Mouse (Mus musculus): ENCODE measurements around the gene Crat. TPM values are rescaled to one million over a fixed set of nuclear protein-coding genes. Genes with fewer than 3 reads are reported as not detected.

Gene Crat
- polyA plus RNA-seq (2015; fragmentation: Nextera tagmentation; extraction: Ambion mirVana) = 23.6 and 26.0 TPM in 2 replicates

DNA sequence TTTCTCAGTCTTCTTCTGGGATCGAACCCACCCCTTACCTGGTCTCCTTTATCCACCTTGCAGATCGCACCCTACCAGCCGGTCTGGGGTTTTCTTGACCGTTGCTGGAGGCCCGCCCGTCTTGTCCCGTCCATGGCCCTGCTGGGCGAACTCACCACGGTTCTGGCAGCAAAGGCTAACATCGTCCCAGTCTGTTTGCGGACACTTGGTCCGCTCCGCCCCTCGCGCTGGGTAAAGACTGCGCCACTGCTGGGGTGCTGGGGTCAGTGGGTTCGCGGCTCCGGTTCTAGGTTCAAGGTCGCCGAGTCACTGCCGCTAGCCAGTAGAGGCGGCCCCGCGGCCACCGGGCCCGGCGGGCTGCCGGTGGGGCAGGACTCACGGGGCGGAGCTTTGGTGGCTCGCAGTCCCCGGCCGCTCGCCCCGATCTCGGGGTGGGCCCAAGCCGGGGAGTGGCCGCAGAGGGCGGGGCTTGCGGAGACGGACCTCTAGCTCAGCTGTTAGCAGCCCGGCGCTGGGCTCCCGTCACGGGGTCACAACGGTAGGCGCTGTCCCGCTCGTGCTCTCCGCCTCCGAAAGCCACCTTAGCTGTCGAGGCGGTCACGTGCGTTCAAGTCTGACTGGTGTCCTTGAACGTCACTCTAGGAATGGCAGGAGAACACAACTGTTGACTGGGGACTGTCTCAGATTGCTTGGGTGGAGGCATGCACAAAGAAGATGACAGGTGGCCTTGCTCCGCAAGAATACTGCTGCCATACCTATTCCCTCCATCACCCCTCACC is at the start of gene Crat:
TSS of gene Crat (minus strand) at position 657 of the 779 bp plus-strand sequence.
- Histone ChIP-seq H3K27me3 (ENCODE audit: control insufficient read depth, insufficient read depth, low read depth, low read length) (no peaks in the 10 kb centered on the region), H3K4me3 (ENCODE audit: low read depth, low read length) (peak within 1 kb of the TSS; percentile 94), H3K9me3 (replicated peaks; ENCODE audit: control insufficient read depth, low read length, poor library complexity, severe bottlenecking) (no peaks in the 10 kb centered on the region), H3K36me3 (ENCODE audit: control insufficient read depth, insufficient read depth, low read length) (peaks cover 4% of the 10 kb centered on the region; the same call in 1 of the 2 replicates), H3K27ac (ENCODE audit: low read length) (peak within 1 kb of the TSS; percentile 99), H3K4me2 (ENCODE audit: low read length) (peak within 1 kb of the TSS; percentile 73), H3K4me1 (ENCODE audit: control insufficient read depth, insufficient read depth, low read length) (peaks cover 36% of the 10 kb centered on the region), H3K9ac (ENCODE audit: low read depth, low read length) (peak within 1 kb of the TSS; percentile 97)
- peak; percentile 84 for ATAC-seq
- WGBS = under 1% methylated on average over 57 of the region's 58 CpGs

GRCm38 (mm10) chr2:30464411-30464810 is 48.8 kb upstream of the Crat start:
- no peaks in the 10 kb centered on the region for H3K27me3 ChIP-seq (ENCODE audit: control insufficient read depth, insufficient read depth, low read depth, low read length)
- no peak for ATAC-seq
- H3K4me2 ChIP-seq (ENCODE audit: low read length) = peak overlapping the region; percentile 44
- 75% methylated on average over 5 of the region's 5 CpGs for WGBS
- no peaks in the 10 kb centered on the region for H3K9me3 ChIP-seq (replicated peaks; ENCODE audit: control insufficient read depth, low read length, poor library complexity, severe bottlenecking)
- H3K4me3 ChIP-seq (ENCODE audit: low read depth, low read length) = 0 out of 2 replicates have a peak overlapping the region, but pooled peaks have one; percentile 18
- H3K36me3 ChIP-seq (ENCODE audit: control insufficient read depth, insufficient read depth, low read length) = no peaks in the 10 kb centered on the region
- H3K4me1 ChIP-seq (ENCODE audit: control insufficient read depth, insufficient read depth, low read length) = peaks cover 17% of the 10 kb centered on the region
- H3K9ac ChIP-seq (ENCODE audit: low read depth, low read length) = no peak overlapping the region
- no peak overlapping the region for H3K27ac ChIP-seq (ENCODE audit: low read length)

- Histone ChIP-seq H3K4me1 (ENCODE audit: control insufficient read depth, insufficient read depth, low read length) (peaks cover 13% of the 10 kb centered on the region), H3K27me3 (ENCODE audit: control insufficient read depth, insufficient read depth, low read depth, low read length) (no peaks in the 10 kb centered on the region), H3K27ac (ENCODE audit: low read length) (no peak overlapping the region), H3K4me2 (ENCODE audit: low read length) (peak overlapping the region; percentile 44), H3K36me3 (ENCODE audit: control insufficient read depth, insufficient read depth, low read length) (no peaks in the 10 kb centered on the region), H3K9me3 (replicated peaks; ENCODE audit: control insufficient read depth, low read length, poor library complexity, severe bottlenecking) (no peaks in the 10 kb centered on the region), H3K4me3 (ENCODE audit: low read depth, low read length) (peak overlapping the region; percentile 18; the same call in 1 of the 2 replicates), H3K9ac (ENCODE audit: low read depth, low read length) (peak overlapping the region; percentile 52; the same call in 1 of the 2 replicates)
- ATAC-seq = peak; percentile 82
- 4% methylated on average over 9 of the region's 9 CpGs for WGBS
Observed at GRCm38 (mm10) chr2:30463904-30464330, 48.3 kb upstream of the Crat start.

DNA sequence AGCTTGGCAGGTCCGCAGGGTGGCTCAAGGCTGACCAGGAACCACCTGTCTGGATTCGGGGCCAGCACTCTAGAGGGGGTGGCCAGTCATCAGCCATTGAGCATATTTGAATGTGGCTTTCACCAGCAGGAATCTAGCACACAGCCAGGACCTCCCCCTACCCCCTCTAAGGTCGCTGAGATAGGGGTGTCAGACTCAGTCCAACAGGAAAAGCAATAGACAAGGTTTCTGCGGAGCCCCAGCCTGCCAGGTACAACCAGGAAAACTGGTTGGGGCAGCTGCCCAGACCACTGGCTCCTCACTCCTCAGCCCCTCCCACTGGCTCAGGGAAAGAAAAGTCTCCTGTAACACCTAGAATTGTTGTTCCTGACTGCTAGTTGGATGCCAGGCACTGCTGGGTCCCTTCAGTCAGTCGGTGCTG is 47.7 kb upstream of the Crat start:
- H3K27me3 ChIP-seq (ENCODE audit: control insufficient read depth, insufficient read depth, low read depth, low read length) = no peaks in the 10 kb centered on the region
- peak overlapping the region; percentile 52; the same call in 1 of the 2 replicates for H3K9ac ChIP-seq (ENCODE audit: low read depth, low read length)
- ATAC-seq = peak; percentile 27; the same call in 1 of the 2 replicates
- no peaks in the 10 kb centered on the region for H3K9me3 ChIP-seq (replicated peaks; ENCODE audit: control insufficient read depth, low read length, poor library complexity, severe bottlenecking)
- H3K4me1 ChIP-seq (ENCODE audit: control insufficient read depth, insufficient read depth, low read length) = peaks cover 9% of the 10 kb centered on the region
- 43% methylated on average over 5 of the region's 5 CpGs for WGBS
- H3K36me3 ChIP-seq (ENCODE audit: control insufficient read depth, insufficient read depth, low read length) = no peaks in the 10 kb centered on the region
- H3K4me2 ChIP-seq (ENCODE audit: low read length) = peak overlapping the region; percentile 44
- no peak overlapping the region for H3K27ac ChIP-seq (ENCODE audit: low read length)
- no peak overlapping the region for H3K4me3 ChIP-seq (ENCODE audit: low read depth, low read length)

DNA sequence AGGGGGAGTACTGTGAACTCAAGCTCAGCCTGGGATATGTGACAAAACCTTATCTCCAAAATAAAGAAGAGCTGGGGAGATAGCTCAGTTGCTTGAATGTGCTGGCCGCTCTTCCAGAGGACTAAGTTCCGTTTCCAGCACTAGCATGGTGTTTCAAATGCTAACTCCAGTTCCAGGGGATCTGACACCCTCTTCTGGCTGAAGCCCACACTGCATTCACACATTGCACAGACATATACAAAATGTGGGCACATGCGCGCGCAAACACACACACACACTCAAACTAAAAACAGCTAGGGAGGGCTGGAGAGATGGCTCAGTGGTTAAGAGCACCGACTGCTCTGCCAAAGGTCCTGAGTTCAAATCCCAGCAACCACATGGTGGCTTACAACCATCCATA is 43.6 kb upstream of the Crat start:
- Histone ChIP-seq H3K4me1 (ENCODE audit: control insufficient read depth, insufficient read depth, low read length) (peaks cover 6% of the 10 kb centered on the region), H3K9ac (ENCODE audit: low read depth, low read length) (no peak overlapping the region), H3K36me3 (ENCODE audit: control insufficient read depth, insufficient read depth, low read length) (no peaks in the 10 kb centered on the region), H3K27me3 (ENCODE audit: control insufficient read depth, insufficient read depth, low read depth, low read length) (no peaks in the 10 kb centered on the region), H3K4me3 (ENCODE audit: low read depth, low read length) (no peak overlapping the region), H3K9me3 (replicated peaks; ENCODE audit: control insufficient read depth, low read length, poor library complexity, severe bottlenecking) (no peaks in the 10 kb centered on the region), H3K27ac (ENCODE audit: low read length) (no peak overlapping the region), H3K4me2 (ENCODE audit: low read length) (no peak overlapping the region)
- no peak for ATAC-seq
- 94% methylated on average over 6 of the region's 6 CpGs for WGBS

DNA sequence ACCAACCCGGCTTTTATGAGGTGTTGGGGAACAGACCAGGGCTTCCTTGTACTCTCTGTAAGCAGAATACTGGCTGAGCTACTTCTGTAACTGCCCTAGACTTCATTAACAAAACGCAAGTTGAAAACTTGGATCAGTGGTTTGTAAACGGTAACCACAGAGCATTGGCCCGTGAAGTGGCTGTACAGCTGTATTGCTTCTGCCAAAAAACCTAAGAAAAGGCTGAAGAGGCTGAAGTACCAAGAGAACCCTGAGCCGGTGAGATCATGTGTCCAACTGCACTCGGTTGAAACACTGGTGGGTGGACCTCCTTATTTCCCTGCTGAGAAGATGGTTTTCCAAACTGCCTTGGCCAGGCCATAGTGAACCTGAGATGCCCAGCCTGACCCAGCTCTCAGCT is 42.7 kb upstream of the Crat start:
- ATAC-seq = no peak
- 86% methylated on average over 6 of the region's 6 CpGs for WGBS
- H3K9ac ChIP-seq (ENCODE audit: low read depth, low read length) = no peak overlapping the region
- H3K4me3 ChIP-seq (ENCODE audit: low read depth, low read length) = no peak overlapping the region
- H3K4me2 ChIP-seq (ENCODE audit: low read length) = no peak overlapping the region
- no peaks in the 10 kb centered on the region for H3K4me1 ChIP-seq (ENCODE audit: control insufficient read depth, insufficient read depth, low read length)
- no peaks in the 10 kb centered on the region for H3K36me3 ChIP-seq (ENCODE audit: control insufficient read depth, insufficient read depth, low read length)
- no peaks in the 10 kb centered on the region for H3K27me3 ChIP-seq (ENCODE audit: control insufficient read depth, insufficient read depth, low read depth, low read length)
- H3K9me3 ChIP-seq (replicated peaks; ENCODE audit: control insufficient read depth, low read length, poor library complexity, severe bottlenecking) = no peaks in the 10 kb centered on the region
- H3K27ac ChIP-seq (ENCODE audit: low read length) = no peak overlapping the region

DNA sequence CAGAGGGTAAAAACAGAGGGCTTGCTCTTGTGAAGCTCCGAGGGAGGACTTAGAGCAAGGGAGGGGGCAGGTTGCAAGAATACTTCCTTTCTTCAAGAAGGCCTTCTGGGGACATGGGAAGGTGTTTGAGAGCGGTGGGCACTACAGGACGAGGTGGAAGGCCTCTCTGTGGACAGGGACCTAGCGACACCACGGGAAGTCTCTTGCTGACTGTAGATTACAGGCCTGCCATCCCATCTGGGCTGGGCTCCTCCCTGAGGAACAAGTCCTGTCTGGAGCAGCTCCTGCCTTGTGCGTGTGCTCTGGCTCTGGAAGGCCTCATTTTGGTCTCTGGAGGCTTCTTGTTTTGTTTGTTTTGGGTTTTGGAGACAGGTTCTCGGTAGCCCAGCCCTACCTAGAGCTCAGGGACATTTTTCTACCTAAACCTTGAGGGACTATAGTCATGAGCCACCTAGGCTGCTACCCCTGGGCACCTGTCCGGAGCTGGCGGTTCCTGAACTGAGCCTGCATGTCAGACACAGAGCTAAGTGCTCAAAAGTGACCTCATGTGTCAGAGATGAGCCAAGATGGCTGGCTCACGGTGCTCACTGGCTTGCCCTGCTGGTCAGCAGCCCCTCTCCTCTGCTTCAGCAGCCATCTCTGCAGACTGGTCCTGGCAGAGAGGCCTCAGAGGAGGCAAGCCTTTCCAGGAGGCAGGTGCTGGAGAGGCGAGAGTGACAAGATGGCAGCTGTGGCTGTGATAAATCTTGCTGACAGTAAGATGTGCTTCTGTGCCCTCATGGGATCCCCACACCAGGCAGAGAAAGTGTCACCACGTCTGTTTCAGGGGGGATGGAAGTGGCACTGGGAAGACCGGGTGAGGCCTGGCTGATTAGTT is 40.7 kb upstream of the Crat start:
- H3K4me2 ChIP-seq (ENCODE audit: low read length) = no peak overlapping the region
- H3K27me3 ChIP-seq (ENCODE audit: control insufficient read depth, insufficient read depth, low read depth, low read length) = no peaks in the 10 kb centered on the region
- no peaks in the 10 kb centered on the region for H3K9me3 ChIP-seq (replicated peaks; ENCODE audit: control insufficient read depth, low read length, poor library complexity, severe bottlenecking)
- 0 out of 2 replicates have a peak, but pooled peaks have one; percentile 17 for ATAC-seq
- 81% methylated on average over 13 of the region's 13 CpGs for WGBS
- no peak overlapping the region for H3K27ac ChIP-seq (ENCODE audit: low read length)
- no peak overlapping the region for H3K9ac ChIP-seq (ENCODE audit: low read depth, low read length)
- no peak overlapping the region for H3K4me3 ChIP-seq (ENCODE audit: low read depth, low read length)
- no peaks in the 10 kb centered on the region for H3K4me1 ChIP-seq (ENCODE audit: control insufficient read depth, insufficient read depth, low read length)
- H3K36me3 ChIP-seq (ENCODE audit: control insufficient read depth, insufficient read depth, low read length) = no peaks in the 10 kb centered on the region

GRCm38 (mm10) chr2:30454587-30454986 is 39.0 kb upstream of the Crat start:
- H3K4me3 ChIP-seq (ENCODE audit: low read depth, low read length) = no peak overlapping the region
- no peak for ATAC-seq
- no peak overlapping the region for H3K4me2 ChIP-seq (ENCODE audit: low read length)
- no peaks in the 10 kb centered on the region for H3K4me1 ChIP-seq (ENCODE audit: control insufficient read depth, insufficient read depth, low read length)
- H3K9ac ChIP-seq (ENCODE audit: low read depth, low read length) = no peak overlapping the region
- no peaks in the 10 kb centered on the region for H3K27me3 ChIP-seq (ENCODE audit: control insufficient read depth, insufficient read depth, low read depth, low read length)
- no peaks in the 10 kb centered on the region for H3K9me3 ChIP-seq (replicated peaks; ENCODE audit: control insufficient read depth, low read length, poor library complexity, severe bottlenecking)
- peaks cover 2% of the 10 kb centered on the region; the same call in 1 of the 2 replicates for H3K36me3 ChIP-seq (ENCODE audit: control insufficient read depth, insufficient read depth, low read length)
- H3K27ac ChIP-seq (ENCODE audit: low read length) = no peak overlapping the region
- WGBS = 81% methylated on average over 5 of the region's 5 CpGs
